Mouse (Mus musculus) heart, postnatal 10 days (tissue): Measurements from ENCODE around the gene Serpinb3b. TPM values are rescaled to one million over a fixed set of nuclear protein-coding genes. Genes with fewer than 3 reads are reported as not detected.
"Not testable (repeated sequence)": the region's sequence is repeated elsewhere in the genome, so short reads cannot be mapped to it uniquely, and the experiment has no call there.

Source experiments
- DNase-seq, 2 experiments: peaks; one replicate each; pipeline ENCODE4 v3.0.0; 2021
- intact Hi-C: fragments of 180-260 bp; cut with DNase I; formaldehyde crosslinking; loops from one replicate; pipeline ENCODE4 v1.15.1; 2025
- total RNA-seq, 2 experiments: library from RNA; stranded (reverse); gene quantifications; 2 replicates each; pipeline ENCODE4 v1.2.3; 2021

Serpinb3b gene
- not detected for total RNA-seq

DNA sequence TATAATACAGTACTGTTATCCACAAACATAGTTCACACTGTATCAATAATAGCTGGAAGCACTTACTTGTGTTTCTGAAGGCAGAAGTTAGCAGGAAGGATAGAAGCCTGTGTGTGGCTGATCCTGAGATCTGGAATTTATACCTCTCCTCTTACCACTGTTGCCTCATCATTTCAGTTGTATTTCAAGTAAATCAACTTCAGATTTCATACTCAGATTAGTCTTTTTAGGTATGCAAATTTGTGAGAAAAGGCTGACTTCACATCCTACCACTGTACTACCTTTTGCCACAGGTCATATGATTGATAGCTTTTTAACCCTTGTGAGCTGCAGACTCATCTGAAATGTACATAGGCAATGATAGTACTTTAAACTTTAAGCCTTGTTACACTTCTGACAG, at the start of gene Serpinb3b, which contains the start of gene Serpinb3c:
Gene Serpinb3b (minus strand): TSS at position 101 of the 400 bp plus-strand sequence.
Gene Serpinb3c (minus strand): TSS at position 111 of the 400 bp plus-strand sequence.
- DNase-seq, intact Hi-C loops: not testable (repeated sequence)

DNA sequence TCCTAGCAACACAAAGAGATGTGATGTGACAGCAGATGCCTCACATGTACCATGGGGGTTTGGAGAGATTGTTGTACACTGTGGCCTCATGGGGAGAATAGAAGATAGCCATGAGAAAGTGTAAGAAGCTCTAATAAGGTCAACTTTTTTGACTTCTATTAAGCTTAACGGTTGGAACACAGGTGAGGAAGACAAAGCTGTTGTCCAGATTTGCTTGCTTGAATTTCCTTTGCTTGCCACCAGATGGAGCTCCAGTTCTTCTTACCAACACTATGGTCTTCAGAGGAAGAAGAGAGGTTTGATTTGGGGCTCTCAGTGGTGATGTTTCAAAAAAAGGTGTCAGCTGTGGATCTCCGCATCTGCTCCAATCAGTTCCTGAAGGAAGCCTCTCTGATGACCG, 35.0 kb downstream of the Serpinb3b start:
- intact Hi-C loops, result loop anchor here (2.0 to 10.0 kb wide), 2 partner anchors 238 to 352 kb away; partner anchors contain the start of gene Serpinb8
- DNase-seq, result peak in 1 of 2 experiments; percentile 2

DNA sequence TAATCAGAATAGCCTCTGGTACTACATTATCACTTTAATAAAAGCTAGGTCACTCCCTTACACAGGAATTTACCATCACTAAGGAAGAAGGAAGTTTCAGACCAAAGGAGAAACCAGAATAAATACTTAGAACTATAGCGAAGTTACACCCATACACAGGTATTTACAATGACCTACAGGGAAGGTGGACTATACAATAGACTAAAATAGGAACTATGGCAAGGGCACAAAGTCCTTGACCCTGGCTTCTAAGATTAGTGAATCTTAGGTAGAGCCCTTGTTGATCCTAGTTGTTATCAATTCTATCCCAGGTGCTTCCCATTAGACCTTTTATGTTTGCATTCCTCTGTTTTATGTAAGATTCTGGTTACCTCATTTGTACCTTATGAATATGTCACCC, 60.9 kb downstream of the Serpinb3b start:
- intact Hi-C loops, result loop anchor here (5.0 kb wide), 1 partner anchor 210 kb away; no protein-coding TSS in a partner anchor
- DNase-seq, result not testable (repeated sequence)

DNA sequence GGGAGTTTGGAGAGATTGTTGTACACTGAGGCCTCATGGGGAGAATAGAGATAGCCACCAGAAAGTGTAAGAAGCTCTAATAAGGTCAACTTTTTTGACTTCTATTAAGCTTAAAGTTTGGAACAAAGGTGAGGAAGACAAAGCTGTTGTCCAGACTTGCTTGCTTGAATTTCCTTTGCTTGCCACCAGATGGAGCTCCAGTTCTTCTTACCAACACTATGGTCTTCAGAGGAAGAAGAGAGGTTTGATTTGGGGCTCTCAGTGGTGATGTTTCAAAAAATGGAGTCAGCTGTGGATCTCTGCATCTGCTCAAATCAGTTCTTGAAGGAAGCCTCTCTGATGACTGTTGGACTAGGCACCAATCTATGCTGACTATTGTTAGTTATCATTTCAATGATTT, 150.7 kb downstream of the Serpinb3b start:
- intact Hi-C loops, result not testable (repeated sequence)
- peak in 1 of 2 experiments; percentile 2 for DNase-seq

Other genes with a start within 250 kb of the Serpinb3b start
- not detected for gene Serpinb3a, start 226.1 kb downstream of the Serpinb3b start, total RNA-seq
- not detected for gene Serpinb3d, start 194.9 kb downstream of the Serpinb3b start, total RNA-seq
- not detected for gene Serpinb3c, start within 50 bp of the Serpinb3b start, total RNA-seq
- not detected for gene Serpinb11, start 82.8 kb upstream of the Serpinb3b start, total RNA-seq
- gene Serpinb7, start 121.3 kb upstream of the Serpinb3b start, total RNA-seq, result not detected
- under 1 TPM in 1 of 2 experiments, not detected in 1; 0.57 TPM for gene Serpinb2, start 233.1 kb upstream of the Serpinb3b start, total RNA-seq